Mouse (Mus musculus) limb, embryonic 15.5 days (tissue): Measurements from ENCODE around the gene Ociad2. TPM values are rescaled to one million over a fixed set of nuclear protein-coding genes. Genes with fewer than 3 reads are reported as not detected.

ENCODE experiments used
- ATAC-seq: fragments of 200-750 bp; cut with Nextera tagmentation; 2 replicates; pipeline ENCODE4 v1.8.0; 2017; ENCODE audit warnings: low read depth, moderate TSS enrichment; ENCODE audit not compliant: insufficient number of reproducible peaks, low FRiP score, low TSS enrichment
- H3K27ac ChIP-seq: fragments of 300-500 bp; sonication (generic); 2 replicates; pipeline ENCODE4 v1.5.1; 2015; ENCODE audit warnings: moderate library complexity, mild to moderate bottlenecking, inconsistent platforms
- H3K27me3 ChIP-seq: fragments of 300-500 bp; sonication (generic); 2 replicates; pipeline ENCODE4 v1.6.1; 2015; ENCODE audit warnings: inconsistent platforms
- H3K36me3 ChIP-seq: fragments of 300-500 bp; sonication (generic); 2 replicates; pipeline ENCODE4 v1.6.1; 2015; ENCODE audit warnings: inconsistent platforms
- H3K4me1 ChIP-seq: fragments of 300-500 bp; sonication (generic); 2 replicates; pipeline ENCODE4 v1.6.1; 2015; ENCODE audit warnings: inconsistent platforms
- H3K4me2 ChIP-seq: fragments of 300-500 bp; sonication (generic); 2 replicates; pipeline ENCODE4 v1.6.1; 2015; ENCODE audit warnings: mild to moderate bottlenecking, inconsistent platforms
- H3K4me3 ChIP-seq: fragments of 300-500 bp; sonication (generic); 2 replicates; pipeline ENCODE4 v1.5.1; 2015; ENCODE audit warnings: mild to moderate bottlenecking, inconsistent platforms
- H3K9ac ChIP-seq: fragments of 300-500 bp; sonication (generic); 2 replicates; pipeline ENCODE4 v1.6.1; 2015; ENCODE audit warnings: inconsistent platforms
- H3K9me3 ChIP-seq: fragments of 300-500 bp; sonication (generic); 2 replicates; pipeline ENCODE4 v1.6.1; 2016; ENCODE audit warnings: inconsistent platforms
- WGBS: fragments of 180-500 bp; shearing (Covaris S2); methylation state at CpG from one replicate; pipeline ENCODE4 v1.1.7; 2015; 5-methylcytosine and 5-hydroxymethylcytosine counted together
- polyA plus RNA-seq: library from polyadenylated mRNA; unstranded; fragments of >200 nt; fragmentation: Nextera tagmentation; extraction: Ambion mirVana; gene quantifications from 2 replicates; pipeline ENCODE4 v1.2.1, GENCODE M21; 2015

Ociad2 gene
- polyA plus RNA-seq, 1 experiment from 2014 or later, result 12.6 TPM

- Histone ChIP-seq H3K27me3 (0 out of 2 replicates have a peak, but pooled peaks cover 3% of the 10 kb centered on the region), H3K9ac (no peak overlapping the region), H3K4me2 (no peak overlapping the region), H3K4me3 (no peak overlapping the region), H3K36me3 (no peaks in the 10 kb centered on the region), H3K9me3 (no peaks in the 10 kb centered on the region), H3K27ac (no peak overlapping the region), H3K4me1 (peaks cover 4% of the 10 kb centered on the region; the same call in 1 of the 2 replicates)
- no peak for ATAC-seq
- WGBS, result 68% methylated on average over 5 of the region's 5 CpGs
These were observed 8.7 kb upstream of the Ociad2 start for GRCm38 (mm10) chr5:73349514-73349913.

DNA sequence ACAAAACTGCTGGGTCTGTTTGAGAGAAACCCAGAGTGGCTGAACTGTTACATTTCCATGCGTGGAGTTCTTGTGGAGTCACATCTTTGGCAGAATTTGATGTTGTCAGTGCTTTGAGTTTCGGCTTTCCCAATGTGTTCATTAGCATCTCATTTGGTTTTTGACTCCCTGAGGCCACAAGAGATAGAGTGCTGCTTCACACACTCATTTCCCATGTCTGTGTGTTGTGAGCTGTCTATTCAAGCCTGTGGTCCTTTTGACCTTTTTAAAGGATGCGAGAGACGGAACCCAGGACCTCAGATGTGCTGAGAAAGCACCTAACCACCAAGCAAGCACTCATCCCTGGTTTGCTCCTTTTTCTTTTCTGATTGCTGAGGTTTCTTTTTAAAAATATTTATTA lies 4.4 kb upstream of the Ociad2 start:
- H3K9ac ChIP-seq, result no peak overlapping the region
- no peak overlapping the region for H3K27ac ChIP-seq
- no peak overlapping the region for H3K4me2 ChIP-seq
- ATAC-seq, result no peak
- peaks cover 4% of the 10 kb centered on the region; the same call in 1 of the 2 replicates for H3K4me1 ChIP-seq
- no peaks in the 10 kb centered on the region for H3K9me3 ChIP-seq
- no peak overlapping the region for H3K4me3 ChIP-seq
- H3K27me3 ChIP-seq, result no peaks in the 10 kb centered on the region
- WGBS, result 87% methylated on average over 4 of the region's 4 CpGs
- no peaks in the 10 kb centered on the region for H3K36me3 ChIP-seq

GRCm38 (mm10) chr5:73344310-73344709 lies 3.5 kb upstream of the Ociad2 start:
- Histone ChIP-seq H3K36me3 (no peaks in the 10 kb centered on the region), H3K4me1 (peaks cover 4% of the 10 kb centered on the region; the same call in 1 of the 2 replicates), H3K4me2 (no peak overlapping the region), H3K9ac (no peak overlapping the region), H3K9me3 (no peaks in the 10 kb centered on the region), H3K27ac (no peak overlapping the region), H3K27me3 (no peaks in the 10 kb centered on the region), H3K4me3 (no peak overlapping the region)
- ATAC-seq, result no peak
- 61% methylated on average over 10 of the region's 10 CpGs for WGBS

DNA sequence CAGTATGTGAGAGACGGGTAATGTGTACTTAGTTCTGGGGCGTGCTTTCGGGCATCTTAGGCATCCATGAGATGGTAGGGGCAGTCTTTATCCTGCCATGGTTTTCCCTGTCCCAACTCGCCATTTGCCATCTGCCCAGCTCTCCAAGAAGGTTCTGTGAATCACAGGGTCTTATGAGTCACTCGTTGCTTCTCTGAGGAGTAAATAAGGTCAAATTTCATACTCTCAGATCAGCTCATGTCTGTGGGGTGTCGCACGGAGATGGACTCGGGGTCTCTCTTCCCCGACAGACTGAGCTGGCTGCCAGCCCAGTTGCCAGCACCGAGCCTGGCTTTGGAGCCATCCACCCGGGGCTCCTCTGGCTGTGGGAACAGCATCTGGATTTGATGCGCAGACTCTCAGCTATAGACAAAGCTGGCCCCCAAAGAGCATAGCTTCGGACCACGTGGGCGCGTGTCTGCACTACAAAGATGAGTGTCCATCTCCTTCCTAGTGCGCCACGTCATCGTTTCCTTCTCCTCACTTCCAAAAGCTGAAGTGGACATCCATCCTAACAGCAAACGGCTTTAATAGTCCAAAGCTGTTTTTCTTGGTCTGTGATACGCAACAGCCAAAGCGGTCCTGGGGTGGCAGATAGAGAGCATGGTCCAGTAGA lies 2.0 kb upstream of the Ociad2 start:
- no peak for ATAC-seq
- 76% methylated on average over 22 of the region's 22 CpGs for WGBS

DNA sequence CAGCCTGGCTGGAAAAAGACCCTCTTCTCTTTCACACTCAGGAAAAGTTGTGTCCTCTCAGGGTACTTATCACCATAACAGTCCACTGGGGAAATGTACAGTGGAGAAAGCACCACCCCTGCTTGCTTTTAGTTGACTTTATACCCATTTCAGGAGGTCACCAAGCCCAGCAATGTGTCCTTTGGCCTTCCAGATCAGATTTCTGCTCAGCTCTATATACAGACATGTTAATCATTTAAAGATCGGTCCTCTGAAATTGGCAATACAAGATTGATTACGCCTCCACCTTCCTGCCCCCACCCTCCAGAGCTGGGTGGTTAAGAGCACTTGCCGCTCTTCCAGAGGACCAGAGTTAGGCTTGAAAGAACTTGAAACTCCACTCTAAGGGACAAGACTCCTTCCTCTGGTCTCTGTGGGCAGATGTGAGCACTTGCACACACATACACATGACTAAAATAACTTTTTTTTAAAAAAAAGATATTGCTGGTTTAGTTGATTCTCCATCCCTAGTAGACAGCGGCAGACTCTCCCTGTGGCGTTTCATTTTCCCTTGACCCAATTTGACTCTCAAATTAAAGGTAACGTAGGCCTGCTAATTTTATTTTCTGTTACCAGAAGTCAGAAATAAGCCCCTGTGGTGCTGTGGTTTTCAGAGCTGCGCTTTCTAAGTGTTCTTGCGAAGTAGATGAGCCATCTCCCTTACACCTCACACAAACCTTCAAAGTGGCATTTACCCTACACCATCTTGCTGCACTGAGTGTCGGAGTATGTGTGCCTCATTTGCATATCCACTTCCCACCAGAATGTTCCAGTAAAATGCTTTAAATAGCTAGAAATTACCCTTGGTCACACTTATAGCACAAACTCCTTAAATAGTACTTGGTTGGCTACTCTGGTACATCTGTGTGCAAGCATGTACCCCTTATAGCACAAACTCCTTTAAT lies 777 bp downstream of the Ociad2 start:
- no peak overlapping the region for H3K4me3 ChIP-seq
- H3K9ac ChIP-seq, result no peak overlapping the region
- H3K27ac ChIP-seq, result no peak overlapping the region
- ATAC-seq, result no peak
- H3K9me3 ChIP-seq, result no peaks in the 10 kb centered on the region
- H3K27me3 ChIP-seq, result no peaks in the 10 kb centered on the region
- H3K4me1 ChIP-seq, result peaks cover 9% of the 10 kb centered on the region
- no peak overlapping the region for H3K4me2 ChIP-seq
- H3K36me3 ChIP-seq, result no peaks in the 10 kb centered on the region
- WGBS, result 78% methylated on average over 9 of the region's 9 CpGs

More for the DNA sequence above, 2.0 kb upstream of the Ociad2 start:
- Histone ChIP-seq H3K4me1 (peaks cover 6% of the 10 kb centered on the region), H3K9ac (no peak overlapping the region), H3K36me3 (no peaks in the 10 kb centered on the region), H3K27me3 (no peaks in the 10 kb centered on the region), H3K4me2 (no peak overlapping the region), H3K27ac (no peak overlapping the region), H3K9me3 (no peaks in the 10 kb centered on the region), H3K4me3 (no peak overlapping the region)

DNA sequence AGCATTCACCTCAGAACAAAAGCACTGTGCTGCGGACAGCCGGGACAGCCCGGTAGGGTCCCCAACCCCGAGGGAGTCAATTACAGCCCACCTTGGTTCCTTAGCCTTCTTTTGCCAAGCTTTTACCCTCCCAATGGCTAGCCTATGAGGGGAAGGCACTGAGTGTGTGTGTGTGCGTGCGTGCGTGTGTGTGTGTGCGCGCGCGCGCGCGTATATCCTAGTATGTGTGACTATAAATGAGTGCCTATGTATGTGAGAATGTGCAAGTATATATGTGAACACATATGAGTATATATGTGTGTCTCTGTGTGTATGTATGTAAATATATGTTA lies 2.0 kb downstream of the Ociad2 start:
- no peaks in the 10 kb centered on the region for H3K9me3 ChIP-seq
- no peaks in the 10 kb centered on the region for H3K27me3 ChIP-seq
- H3K4me1 ChIP-seq, result peaks cover 9% of the 10 kb centered on the region
- 0 out of 2 replicates have a peak, but pooled peaks have one; percentile 25 for ATAC-seq
- no peaks in the 10 kb centered on the region for H3K36me3 ChIP-seq
- H3K4me2 ChIP-seq, result peak overlapping the region; percentile 89
- H3K27ac ChIP-seq, result no peak overlapping the region
- peak overlapping the region; percentile 55; the same call in 1 of the 2 replicates for H3K9ac ChIP-seq
- peak overlapping the region; percentile 55 for H3K4me3 ChIP-seq
- WGBS, result 52% methylated on average over 14 of the region's 14 CpGs

DNA sequence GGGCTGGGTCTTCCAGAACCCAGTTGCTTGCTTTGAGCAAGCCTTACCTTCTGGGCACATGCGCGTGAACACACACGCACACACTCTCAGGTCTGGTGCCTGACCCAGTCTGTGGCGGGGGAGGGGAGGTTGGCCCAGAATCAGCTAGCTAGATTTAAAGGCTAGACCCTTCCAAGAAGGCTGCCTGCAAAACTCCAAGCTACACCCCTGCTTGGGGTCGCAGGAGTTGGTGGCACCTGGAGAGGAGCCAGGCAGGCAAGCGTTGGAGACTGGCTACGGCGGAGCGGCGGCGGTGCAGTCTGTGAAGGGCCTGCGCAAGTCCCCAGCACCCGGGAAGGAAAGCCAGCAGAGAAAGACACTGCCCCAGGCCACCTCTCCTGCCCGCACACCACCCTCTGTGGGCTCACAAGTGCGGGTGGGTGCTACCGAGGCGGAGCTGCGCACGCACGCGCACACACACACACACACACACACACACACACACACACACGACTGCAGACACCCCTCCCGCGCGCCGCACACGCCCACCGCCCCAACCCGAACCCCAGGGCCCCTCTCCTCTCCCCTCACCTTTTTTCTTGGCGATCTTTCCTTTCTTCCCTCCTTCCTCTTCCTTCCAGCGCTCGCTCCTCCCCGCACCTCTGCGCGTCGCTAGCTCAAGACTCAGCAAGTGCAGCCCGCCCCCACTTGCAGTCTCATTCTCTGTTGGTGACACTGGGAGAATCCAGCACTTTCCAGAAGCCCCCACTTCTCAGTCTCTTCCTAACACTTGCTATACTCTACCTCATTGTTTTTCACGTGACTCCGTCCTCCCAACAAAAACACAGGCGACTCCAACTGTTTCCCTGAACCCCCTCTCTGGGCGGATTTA lies 2.6 kb downstream of the Ociad2 start:
- peak overlapping the region; percentile 89 for H3K4me2 ChIP-seq
- no peaks in the 10 kb centered on the region for H3K36me3 ChIP-seq
- H3K9me3 ChIP-seq, result no peaks in the 10 kb centered on the region
- WGBS, result 2% methylated on average over 34 of the region's 41 CpGs
- H3K27ac ChIP-seq, result 0 out of 2 replicates have a peak overlapping the region, but pooled peaks have one; percentile 4
- H3K4me1 ChIP-seq, result peaks cover 9% of the 10 kb centered on the region
- H3K4me3 ChIP-seq, result peak overlapping the region; percentile 55
- no peaks in the 10 kb centered on the region for H3K27me3 ChIP-seq
- 0 out of 2 replicates have a peak, but pooled peaks have one; percentile 54 for ATAC-seq
- peak overlapping the region; percentile 55 for H3K9ac ChIP-seq

DNA sequence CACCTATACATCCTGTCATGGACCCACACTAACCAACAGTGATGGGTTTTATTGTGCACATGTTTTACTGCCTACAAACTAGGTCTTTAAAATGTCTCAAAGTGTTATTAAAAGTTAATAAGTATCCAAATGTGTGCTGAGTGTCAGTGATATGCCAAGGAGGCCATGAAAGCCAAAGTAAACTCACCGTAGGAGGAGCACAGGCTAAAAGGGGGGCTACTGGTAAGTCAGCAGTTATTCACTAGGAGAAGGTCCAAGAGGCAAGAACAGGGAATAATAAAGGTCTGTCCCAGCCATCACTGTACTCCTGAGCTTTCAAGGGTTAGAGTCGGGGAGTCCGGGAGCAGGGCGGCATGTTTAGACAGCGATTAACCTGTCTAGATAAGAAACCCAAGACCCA lies 4.4 kb downstream of the Ociad2 start:
- Histone ChIP-seq H3K36me3 (no peaks in the 10 kb centered on the region), H3K4me2 (no peak overlapping the region), H3K27ac (no peak overlapping the region), H3K4me1 (peaks cover 9% of the 10 kb centered on the region), H3K4me3 (no peak overlapping the region), H3K27me3 (no peaks in the 10 kb centered on the region), H3K9ac (no peak overlapping the region), H3K9me3 (no peaks in the 10 kb centered on the region)
- 51% methylated on average over 5 of the region's 5 CpGs for WGBS
- no peak for ATAC-seq

- no peaks in the 10 kb centered on the region for H3K36me3 ChIP-seq
- no peak overlapping the region for H3K9ac ChIP-seq
- H3K4me3 ChIP-seq, result no peak overlapping the region
- no peak for ATAC-seq
- no peak overlapping the region for H3K4me2 ChIP-seq
- no peaks in the 10 kb centered on the region for H3K9me3 ChIP-seq
- WGBS, result 27% methylated on average over 4 of the region's 4 CpGs
- no peaks in the 10 kb centered on the region for H3K4me1 ChIP-seq
- no peak overlapping the region for H3K27ac ChIP-seq
- H3K27me3 ChIP-seq, result no peaks in the 10 kb centered on the region
These were observed 9.8 kb downstream of the Ociad2 start for GRCm38 (mm10) chr5:73331002-73331401.

GRCm38 (mm10) chr5:73324526-73325170 lies 16.2 kb downstream of the Ociad2 start:
- H3K4me2 ChIP-seq, result no peak overlapping the region
- H3K4me1 ChIP-seq, result no peaks in the 10 kb centered on the region
- WGBS, result 77% methylated on average over 8 of the region's 8 CpGs
- H3K9me3 ChIP-seq, result no peaks in the 10 kb centered on the region
- H3K27ac ChIP-seq, result no peak overlapping the region
- no peak overlapping the region for H3K9ac ChIP-seq
- ATAC-seq, result no peak
- H3K4me3 ChIP-seq, result no peak overlapping the region
- no peaks in the 10 kb centered on the region for H3K36me3 ChIP-seq
- H3K27me3 ChIP-seq, result no peaks in the 10 kb centered on the region

DNA sequence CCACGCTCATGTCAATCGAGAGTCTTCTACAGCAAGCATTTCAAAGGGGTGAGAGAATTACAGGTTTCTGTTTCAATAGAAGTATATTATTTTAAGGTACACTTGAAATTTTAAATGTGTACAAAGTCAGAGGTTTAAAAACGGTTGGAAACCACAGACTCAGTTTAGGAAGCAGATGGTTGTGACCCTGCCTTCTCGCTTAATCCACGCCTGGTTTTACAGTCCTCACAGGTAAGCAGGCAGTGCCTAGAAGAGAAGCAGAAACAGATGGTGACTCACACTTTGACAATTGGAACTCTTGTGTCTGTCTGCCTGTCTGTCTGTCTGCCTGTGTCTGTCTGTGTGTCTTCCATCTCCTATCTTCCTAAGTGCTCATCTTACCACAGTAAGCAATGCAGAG lies 17.2 kb downstream of the Ociad2 start:
- WGBS, result 77% methylated on average over 5 of the region's 5 CpGs
- no peak overlapping the region for H3K27ac ChIP-seq
- H3K9ac ChIP-seq, result no peak overlapping the region
- no peaks in the 10 kb centered on the region for H3K9me3 ChIP-seq
- H3K4me1 ChIP-seq, result no peaks in the 10 kb centered on the region
- no peaks in the 10 kb centered on the region for H3K36me3 ChIP-seq
- no peaks in the 10 kb centered on the region for H3K27me3 ChIP-seq
- ATAC-seq, result no peak
- no peak overlapping the region for H3K4me2 ChIP-seq
- no peak overlapping the region for H3K4me3 ChIP-seq
